Mouse (Mus musculus): Measurements from ENCODE around the gene 2410004P03Rik. TPM values are rescaled to one million over a fixed set of nuclear protein-coding genes. Genes with fewer than 3 reads are reported as not detected.

Gene 2410004P03Rik
- polyA plus RNA-seq, 1 experiment = 1.1 TPM

- Histone ChIP-seq H3K27ac (ENCODE audit: control insufficient read depth, insufficient read depth, low read length) (no peak overlapping the region), H3K4me1 (replicated peaks; ENCODE audit: control insufficient read depth, insufficient read depth, low read length) (peaks cover 9% of the 10 kb centered on the region), H3K4me3 (ENCODE audit: control insufficient read depth, insufficient read depth, low read length) (no peak overlapping the region), H3K27me3 (ENCODE audit: control insufficient read depth, insufficient read depth, low read length) (no peaks in the 10 kb centered on the region), H3K36me3 (ENCODE audit: control insufficient read depth, insufficient read depth, low read length) (no peaks in the 10 kb centered on the region)
- 95% methylated on average over 2 of the region's 2 CpGs for WGBS
- DNase-seq = no peak
- TF ChIP-seq POLR2A (IDR thresholded peaks at IDR 0.05; ENCODE audit: control insufficient read depth, extremely low read depth, insufficient read depth, low read length, poor library complexity) = no peak
- no peak for TF ChIP-seq CTCF (IDR thresholded peaks at IDR 0.05; ENCODE audit: borderline replicate concordance, control insufficient read depth, extremely low read depth, insufficient read depth, low read length, poor library complexity)
Measured at GRCm38 (mm10) chr12:17012067-17012899, 756 bp upstream of the 2410004P03Rik start.

- no peak overlapping the region for H3K4me3 ChIP-seq (ENCODE audit: control insufficient read depth, insufficient read depth, low read length)
- no peaks in the 10 kb centered on the region for H3K36me3 ChIP-seq (ENCODE audit: control insufficient read depth, insufficient read depth, low read length)
- TF ChIP-seq CTCF (IDR thresholded peaks at IDR 0.05; ENCODE audit: borderline replicate concordance, control insufficient read depth, extremely low read depth, insufficient read depth, low read length, poor library complexity) (no peak), POLR2A (IDR thresholded peaks at IDR 0.05; ENCODE audit: control insufficient read depth, extremely low read depth, insufficient read depth, low read length, poor library complexity) (no peak)
- H3K27ac ChIP-seq (ENCODE audit: control insufficient read depth, insufficient read depth, low read length) = no peak overlapping the region
- WGBS = 97% methylated on average over 6 of the region's 6 CpGs
- H3K4me1 ChIP-seq (replicated peaks; ENCODE audit: control insufficient read depth, insufficient read depth, low read length) = peaks cover 9% of the 10 kb centered on the region
- no peak for DNase-seq
- no peaks in the 10 kb centered on the region for H3K27me3 ChIP-seq (ENCODE audit: control insufficient read depth, insufficient read depth, low read length)
Measured at GRCm38 (mm10) chr12:17009466-17009865, 2.1 kb downstream of the 2410004P03Rik start.

DNA sequence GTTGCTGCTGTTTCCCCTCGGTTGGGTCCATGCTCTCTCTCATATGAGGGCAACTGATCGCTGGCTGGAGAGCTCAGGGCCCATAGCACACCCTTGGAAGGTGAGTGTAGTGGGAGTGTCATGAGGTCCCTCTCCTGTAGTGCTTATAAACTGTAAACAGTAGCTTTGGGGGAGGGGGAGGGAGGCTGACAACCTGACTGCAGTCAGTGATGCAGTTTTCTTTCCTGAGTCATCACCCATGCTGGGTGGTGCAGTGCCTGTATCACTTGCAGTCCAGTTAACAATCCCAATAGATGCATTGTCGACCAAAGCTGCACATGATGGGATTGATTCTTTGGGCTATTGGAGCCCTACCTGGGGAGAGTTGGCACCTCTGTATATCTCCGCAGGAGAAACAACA, 10.3 kb downstream of the 2410004P03Rik start:
- H3K27ac ChIP-seq (ENCODE audit: control insufficient read depth, insufficient read depth, low read length) = no peak overlapping the region
- TF ChIP-seq POLR2A (IDR thresholded peaks at IDR 0.05; ENCODE audit: control insufficient read depth, extremely low read depth, insufficient read depth, low read length, poor library complexity) (no peak), CTCF (IDR thresholded peaks at IDR 0.05; ENCODE audit: borderline replicate concordance, control insufficient read depth, extremely low read depth, insufficient read depth, low read length, poor library complexity) (no peak)
- no peaks in the 10 kb centered on the region for H3K27me3 ChIP-seq (ENCODE audit: control insufficient read depth, insufficient read depth, low read length)
- peaks cover 26% of the 10 kb centered on the region for H3K4me1 ChIP-seq (replicated peaks; ENCODE audit: control insufficient read depth, insufficient read depth, low read length)
- WGBS = 65% methylated on average over 4 of the region's 4 CpGs
- no peak for DNase-seq
- H3K36me3 ChIP-seq (ENCODE audit: control insufficient read depth, insufficient read depth, low read length) = no peaks in the 10 kb centered on the region
- no peak overlapping the region for H3K4me3 ChIP-seq (ENCODE audit: control insufficient read depth, insufficient read depth, low read length)

DNA sequence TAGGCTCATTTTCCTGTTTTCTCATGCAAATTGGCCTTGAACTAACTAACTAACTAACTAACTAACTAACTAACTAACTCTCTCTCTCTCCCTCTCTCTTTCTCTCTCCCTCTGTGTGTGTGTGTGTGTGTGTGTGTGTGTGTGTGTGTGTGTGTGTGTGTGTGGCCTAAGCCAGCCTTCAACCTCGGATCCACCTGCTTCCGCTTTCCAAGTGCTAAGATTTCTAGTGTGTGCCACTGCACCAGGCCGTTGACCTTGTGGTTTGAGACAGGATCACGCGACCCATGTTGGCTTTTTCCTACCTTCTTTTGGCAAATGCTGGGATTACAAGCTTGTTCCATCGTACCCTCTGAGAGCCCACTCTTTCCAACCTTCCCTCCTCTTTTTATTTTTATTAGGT, 10.9 kb downstream of the 2410004P03Rik start:
- H3K4me3 ChIP-seq (ENCODE audit: control insufficient read depth, insufficient read depth, low read length) = no peak overlapping the region
- peak; percentile 40 for DNase-seq
- no peak overlapping the region for H3K27ac ChIP-seq (ENCODE audit: control insufficient read depth, insufficient read depth, low read length)
- H3K36me3 ChIP-seq (ENCODE audit: control insufficient read depth, insufficient read depth, low read length) = no peaks in the 10 kb centered on the region
- H3K4me1 ChIP-seq (replicated peaks; ENCODE audit: control insufficient read depth, insufficient read depth, low read length) = peaks cover 26% of the 10 kb centered on the region
- no peak for TF ChIP-seq POLR2A (IDR thresholded peaks at IDR 0.05; ENCODE audit: control insufficient read depth, extremely low read depth, insufficient read depth, low read length, poor library complexity)
- TF ChIP-seq CTCF (IDR thresholded peaks at IDR 0.05; ENCODE audit: borderline replicate concordance, control insufficient read depth, extremely low read depth, insufficient read depth, low read length, poor library complexity) = no peak
- WGBS = 12% methylated on average over 6 of the region's 6 CpGs
- no peaks in the 10 kb centered on the region for H3K27me3 ChIP-seq (ENCODE audit: control insufficient read depth, insufficient read depth, low read length)

DNA sequence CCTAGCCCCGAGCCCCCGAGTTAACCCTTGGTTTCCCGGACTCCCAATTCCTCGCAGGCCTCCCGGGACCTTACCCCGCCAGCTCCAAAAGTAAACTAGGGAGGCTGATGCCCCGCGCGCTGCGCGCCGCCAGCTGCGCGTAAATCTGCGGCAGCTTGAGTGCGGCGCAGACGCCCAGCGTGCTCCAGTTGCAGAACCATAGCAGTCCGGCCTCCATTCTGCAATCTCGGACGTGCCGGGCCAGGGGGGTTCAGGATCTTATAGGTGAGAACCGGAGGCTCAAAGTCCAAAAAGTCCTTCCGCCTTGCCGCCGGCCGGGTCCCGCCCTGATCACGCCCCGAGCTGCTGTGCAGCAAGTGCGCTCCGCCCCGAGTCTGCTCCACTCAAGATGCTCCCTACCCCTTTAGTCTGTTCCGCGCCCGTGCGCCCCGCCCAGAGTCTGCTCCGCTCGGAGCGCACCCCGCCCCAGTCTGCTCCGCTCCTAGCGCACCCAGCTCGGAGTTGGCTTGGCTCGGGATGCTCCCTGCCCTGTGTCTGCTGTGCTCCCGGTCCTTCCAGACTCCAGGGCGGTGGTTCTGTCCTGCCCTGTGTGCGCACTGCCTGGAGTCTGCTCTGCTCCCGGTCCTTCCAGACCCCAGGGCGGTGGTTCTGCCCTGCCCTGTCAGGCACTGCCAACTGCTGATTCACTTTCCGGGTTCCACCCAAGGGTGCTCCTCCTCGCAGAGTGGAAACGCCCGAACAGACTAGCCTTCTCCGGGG, 11.6 kb downstream of the 2410004P03Rik start, which contains the start of gene Pqlc3:
Gene Pqlc3, minus strand, starts transcription at position 670 of the 759 bp plus-strand sequence.
- H3K4me3 ChIP-seq (ENCODE audit: control insufficient read depth, insufficient read depth, low read length) = peak within 1 kb of the TSS; percentile 84
- H3K27ac ChIP-seq (ENCODE audit: control insufficient read depth, insufficient read depth, low read length) = peak within 1 kb of the TSS; percentile 32
- TF ChIP-seq POLR2A (IDR thresholded peaks at IDR 0.05; ENCODE audit: control insufficient read depth, extremely low read depth, insufficient read depth, low read length, poor library complexity) = peak; percentile 73; the same call in 1 of the 2 replicates
- TF ChIP-seq CTCF (IDR thresholded peaks at IDR 0.05; ENCODE audit: borderline replicate concordance, control insufficient read depth, extremely low read depth, insufficient read depth, low read length, poor library complexity) = peak; percentile 19; the same call in 1 of the 2 replicates
- H3K27me3 ChIP-seq (ENCODE audit: control insufficient read depth, insufficient read depth, low read length) = no peaks in the 10 kb centered on the region
- WGBS = under 1% methylated on average over 55 of the region's 57 CpGs
- DNase-seq = peak; percentile 93
- H3K36me3 ChIP-seq (ENCODE audit: control insufficient read depth, insufficient read depth, low read length) = no peaks in the 10 kb centered on the region
- peaks cover 26% of the 10 kb centered on the region for H3K4me1 ChIP-seq (replicated peaks; ENCODE audit: control insufficient read depth, insufficient read depth, low read length)

- Histone ChIP-seq H3K27ac (ENCODE audit: control insufficient read depth, insufficient read depth, low read length) (no peak overlapping the region), H3K27me3 (ENCODE audit: control insufficient read depth, insufficient read depth, low read length) (no peaks in the 10 kb centered on the region), H3K4me3 (ENCODE audit: control insufficient read depth, insufficient read depth, low read length) (peak overlapping the region; percentile 84), H3K36me3 (ENCODE audit: control insufficient read depth, insufficient read depth, low read length) (no peaks in the 10 kb centered on the region), H3K4me1 (replicated peaks; ENCODE audit: control insufficient read depth, insufficient read depth, low read length) (peaks cover 26% of the 10 kb centered on the region)
- TF ChIP-seq POLR2A (IDR thresholded peaks at IDR 0.05; ENCODE audit: control insufficient read depth, extremely low read depth, insufficient read depth, low read length, poor library complexity) (no peak), CTCF (IDR thresholded peaks at IDR 0.05; ENCODE audit: borderline replicate concordance, control insufficient read depth, extremely low read depth, insufficient read depth, low read length, poor library complexity) (no peak)
- WGBS = 13% methylated on average over 10 of the region's 10 CpGs
- DNase-seq = peak; percentile 26
Measured at GRCm38 (mm10) chr12:16999146-16999545, 12.4 kb downstream of the 2410004P03Rik start.
